Mouse (Mus musculus): ENCODE data around the gene Omp.

- TF ChIP-seq CTCF (IDR thresholded peaks at IDR 0.05; ENCODE audit: insufficient read depth, low read length) (no peak), POLR2A (IDR thresholded peaks at IDR 0.05; ENCODE audit: borderline replicate concordance, extremely low read depth, low read depth, low read length) (no peak)
These were observed 39.0 kb downstream of the Omp start for GRCm38 (mm10) chr7:98106272-98106671.

All from lung, adult 2 months (tissue).